Mouse (Mus musculus) monocyte, adult 2 months (primary cell): Measurements from ENCODE around the gene Olfr730.

Experiments used
- DNase-seq, 2 experiments: peaks; one replicate each; pipeline ENCODE4 v3.0.0; 2022; ENCODE audit warnings: low spot score in 2 of 2, low read depth in 1 of 2

Gene Olfr730

GRCm38 (mm10) chr14:50188098-50188497 lies at the start of gene Olfr730:
TSS of gene Olfr730 (minus strand) at chr14:50188198.
- no peak for DNase-seq

- DNase-seq: no peak
Measured at GRCm38 (mm10) chr14:50152810-50153209, 35.2 kb downstream of the Olfr730 start, which contains the start of gene Olfr729. TSS of gene Olfr729 (minus strand) at chr14:50152910.

- DNase-seq: no peak
Measured at GRCm38 (mm10) chr14:50142580-50142979, 45.4 kb downstream of the Olfr730 start, which contains the start of gene Olfr728. TSS of gene Olfr728 (minus strand) at chr14:50142680.
